Mouse (Mus musculus) left cerebral cortex, adult 11 months (tissue): ENCODE measurements around the gene Gpr152.

Source experiments
- DNase-seq: peaks from one replicate; pipeline ENCODE4 v3.0.0; 2022; ENCODE audit warnings: low spot score

Gpr152 gene

DNA sequence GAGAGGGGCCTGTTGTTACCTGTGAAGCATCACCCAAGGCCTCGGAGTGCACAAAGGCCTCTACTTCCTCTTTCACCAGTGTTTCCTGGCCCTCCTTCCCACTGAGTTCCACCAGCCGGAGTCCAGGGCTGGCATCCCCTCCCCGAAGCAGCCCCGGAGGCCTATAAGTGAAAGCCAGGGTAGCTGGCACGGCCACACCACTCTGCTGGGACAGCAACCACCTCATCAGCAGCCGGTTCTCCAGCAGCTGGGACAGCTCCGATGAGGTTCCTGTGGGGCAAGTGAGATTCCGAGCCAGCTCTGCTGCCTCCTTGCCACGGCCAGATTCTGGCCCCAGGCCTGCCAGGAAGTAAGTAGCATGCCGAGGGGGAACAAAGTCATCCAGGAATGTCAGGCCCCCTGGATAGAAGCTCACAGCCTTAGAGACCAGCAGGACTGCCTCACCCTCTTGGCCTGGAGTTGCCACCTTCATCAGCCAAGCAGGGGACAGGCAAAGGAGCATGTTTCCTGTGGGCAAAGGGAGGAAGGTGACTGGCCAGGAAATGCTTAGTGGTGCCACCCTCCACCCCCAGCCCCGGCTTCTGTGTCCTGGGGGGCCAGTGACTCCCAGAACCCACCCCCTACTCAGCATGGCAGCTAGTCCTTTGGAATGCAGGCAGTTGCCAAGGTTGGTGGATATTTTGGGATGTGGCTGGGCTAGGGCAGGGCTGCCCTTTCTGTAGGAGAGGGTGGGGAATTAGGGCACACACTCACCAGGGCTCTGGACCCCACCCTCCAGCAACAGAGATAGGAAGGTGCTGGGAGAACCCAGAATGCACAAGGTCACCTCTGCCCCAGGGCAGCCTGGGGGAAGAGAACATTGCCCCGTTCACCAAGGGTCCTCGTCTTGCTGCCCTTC is 32.1 kb downstream of the Gpr152 start:
- no peak for DNase-seq

DNA sequence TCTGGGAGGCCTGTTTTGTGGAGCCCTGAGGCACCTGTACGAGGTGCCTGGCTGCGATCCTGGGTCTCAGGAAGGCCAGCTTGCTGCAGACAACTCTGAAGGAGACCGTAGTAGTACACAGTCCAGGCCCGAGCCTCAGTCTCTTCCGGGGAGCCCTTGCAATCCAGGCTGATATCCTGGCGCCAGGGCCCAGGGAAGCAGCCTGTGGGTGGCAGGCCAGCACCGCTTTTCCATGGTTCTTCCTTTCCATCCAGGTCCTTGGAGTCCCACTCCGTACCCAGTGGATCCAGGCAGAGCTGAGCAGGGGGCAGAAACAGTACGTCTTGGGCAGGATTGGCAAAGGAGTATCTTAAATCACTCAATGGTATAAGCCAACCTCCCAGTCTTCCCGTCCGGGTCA is 33.3 kb downstream of the Gpr152 start:
- no peak for DNase-seq

- DNase-seq: no peak
Observed at GRCm38 (mm10) chr19:4175368-4175947, 35.9 kb downstream of the Gpr152 start, which contains the start of gene Carns1. TSS of gene Carns1 (minus strand) at chr19:4175479.

DNA sequence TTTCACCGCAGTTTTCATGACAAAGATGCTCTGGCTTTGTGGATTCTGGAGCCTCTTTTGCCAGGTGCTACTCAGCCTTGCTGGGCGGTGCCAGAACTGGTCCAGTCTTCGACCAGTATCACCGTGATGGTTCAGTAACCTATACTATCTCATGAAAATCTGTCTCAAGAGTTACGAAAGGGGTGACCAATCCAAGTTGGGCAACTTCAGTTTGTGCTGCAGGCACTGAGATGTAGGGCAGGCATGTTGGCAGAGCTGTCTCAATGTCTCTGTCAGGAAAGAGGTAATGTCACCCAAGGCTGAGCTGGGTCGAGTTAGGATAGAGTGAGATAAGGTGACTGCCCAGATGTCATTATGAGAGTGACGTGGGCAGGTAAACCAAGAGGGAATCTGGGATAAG is 40.8 kb downstream of the Gpr152 start:
- no peak for DNase-seq

DNA sequence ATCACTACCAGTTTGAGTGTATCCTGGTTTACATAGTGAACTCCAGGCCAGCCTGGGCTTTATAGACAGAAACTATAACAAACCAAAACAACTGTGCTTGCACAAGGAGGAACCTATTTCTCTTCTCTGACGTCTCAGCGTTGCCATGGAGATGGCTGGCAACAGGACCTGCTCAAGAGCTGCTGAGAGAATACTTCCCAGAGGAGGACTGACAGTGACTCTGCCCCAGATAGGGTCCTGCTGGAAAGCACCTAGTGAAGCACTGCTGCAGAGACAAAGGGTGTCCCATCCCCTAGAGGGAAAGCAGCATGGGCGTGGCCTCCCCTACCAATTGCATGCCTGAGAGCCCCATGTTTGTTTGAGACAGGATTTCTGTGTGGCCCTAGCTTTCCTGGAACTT is 42.3 kb downstream of the Gpr152 start:
- DNase-seq: no peak

DNA sequence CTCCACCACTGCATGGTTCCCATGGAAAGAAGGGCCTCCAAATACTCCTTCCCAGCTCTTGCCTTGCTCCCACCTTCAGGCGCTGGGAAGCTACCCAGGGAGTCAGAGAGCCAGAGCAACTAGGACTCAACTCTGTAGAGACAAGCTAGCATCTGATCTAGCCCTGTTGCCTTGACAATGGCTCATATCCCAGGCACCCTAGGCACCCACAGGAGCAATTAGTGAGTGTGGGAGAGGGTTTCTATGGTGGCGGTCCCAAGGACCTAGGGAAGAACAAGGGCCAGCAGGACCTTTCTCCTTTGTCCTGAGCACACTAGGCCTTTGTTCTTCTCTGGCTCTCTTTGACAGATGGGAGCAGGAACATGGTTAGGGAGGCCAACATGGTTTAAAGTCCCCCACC is 44.1 kb downstream of the Gpr152 start:
- no peak for DNase-seq

DNA sequence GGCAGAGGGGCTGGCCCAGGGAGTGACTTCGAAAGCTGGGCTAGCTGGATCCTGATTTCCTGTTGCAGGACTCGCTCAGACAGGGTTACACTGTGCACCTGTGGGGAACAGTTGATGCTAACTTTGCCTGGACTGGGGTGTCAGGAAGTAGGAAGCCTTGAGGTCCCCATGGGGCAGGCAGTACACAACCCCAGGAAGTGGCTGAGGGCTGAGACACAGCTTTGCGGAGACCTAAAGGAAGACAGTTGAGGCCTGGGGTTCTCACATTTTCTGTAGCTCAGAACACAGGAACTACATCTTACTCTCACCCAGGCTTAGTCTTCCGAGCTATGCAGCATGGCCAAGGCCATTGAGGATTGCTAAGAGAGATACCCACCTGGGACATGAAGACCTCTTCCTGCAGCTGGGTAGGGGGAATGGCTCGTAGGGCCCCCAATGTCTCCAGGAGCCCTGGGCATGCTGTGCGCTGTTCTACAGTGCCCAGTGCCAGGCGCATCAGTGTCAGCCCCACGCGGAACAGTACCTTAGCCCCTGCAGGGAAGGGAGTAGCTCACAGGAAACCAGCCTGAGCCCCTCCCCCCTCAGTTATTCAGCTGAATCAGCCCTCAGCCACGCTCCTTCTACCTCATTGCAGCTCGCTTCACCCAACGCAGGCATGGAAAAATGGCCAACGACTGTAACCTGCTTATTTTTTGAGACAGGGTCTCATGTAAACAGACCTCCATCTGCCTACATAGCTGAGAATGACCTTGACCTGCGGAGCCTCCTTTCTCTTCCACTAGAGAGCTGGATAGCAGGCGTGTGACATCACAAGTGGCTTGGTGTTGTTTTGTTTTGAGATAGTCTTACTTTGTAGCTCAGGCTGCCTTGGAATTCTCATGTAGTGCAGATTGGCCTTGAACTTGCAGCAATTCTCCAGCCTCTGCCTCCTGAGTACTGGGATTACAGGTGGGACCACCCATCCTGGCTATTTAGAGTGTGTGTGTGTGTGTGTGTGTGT is 45.7 kb downstream of the Gpr152 start:
- DNase-seq: no peak

DNA sequence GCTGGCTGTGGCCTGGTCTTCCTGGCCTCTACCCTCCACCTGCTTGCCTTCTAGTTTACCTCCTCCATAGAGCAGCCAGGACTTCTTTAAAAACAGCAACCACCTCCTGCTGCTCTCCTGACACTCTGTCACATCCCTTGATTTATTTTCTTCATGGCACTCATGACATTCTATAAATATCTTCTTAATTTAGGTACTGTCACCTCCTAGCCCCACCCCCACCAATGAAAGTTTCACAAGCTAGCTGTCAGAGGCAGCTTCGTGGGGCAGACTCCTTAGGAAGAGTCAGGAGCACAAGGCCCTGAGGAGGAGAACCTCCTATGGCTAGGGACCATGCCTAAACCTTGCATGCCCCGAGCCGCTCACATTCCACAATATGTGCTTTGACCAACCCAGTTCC is 47.7 kb downstream of the Gpr152 start:
- DNase-seq: no peak

DNA sequence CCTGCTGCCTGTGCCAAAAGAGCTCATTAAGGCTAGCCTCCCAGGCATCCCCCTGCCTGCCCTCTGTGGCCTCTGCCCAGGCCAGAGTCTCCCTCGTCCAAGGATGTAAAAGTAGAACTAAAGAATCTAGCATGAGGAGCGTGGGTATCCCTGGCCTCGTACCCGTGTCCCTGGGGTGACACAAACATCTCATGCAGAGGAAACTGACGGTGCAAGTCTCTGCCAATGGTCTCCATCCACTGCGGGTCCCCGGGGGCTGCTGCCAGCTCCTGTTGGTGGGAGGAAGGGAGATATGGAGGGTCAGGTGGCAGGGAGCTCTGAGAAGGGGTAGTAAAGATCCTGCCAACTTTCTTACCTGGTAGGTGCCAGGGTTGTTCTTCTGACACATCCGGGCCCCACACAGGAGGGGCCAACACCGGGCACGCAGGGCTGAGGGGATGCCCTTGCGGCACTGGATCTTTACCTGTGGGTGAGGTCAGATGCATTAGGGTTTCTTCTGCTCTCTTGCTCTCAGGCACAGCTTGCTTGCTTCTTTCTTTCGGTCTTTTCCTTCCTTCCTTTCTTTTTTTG is 49.5 kb downstream of the Gpr152 start:
- DNase-seq: no peak

GRCm38 (mm10) chr19:4190831-4191334 is 51.3 kb downstream of the Gpr152 start, which contains the start of gene Tbc1d10c:
TSS of gene Tbc1d10c (minus strand) at chr19:4191284.
- no peak for DNase-seq

- DNase-seq: peak; percentile 85
Observed at GRCm38 (mm10) chr19:4191528-4192250, 52.1 kb downstream of the Gpr152 start, which contains the start of gene Ppp1ca. TSS of gene Ppp1ca (plus strand) at chr19:4192065.

DNA sequence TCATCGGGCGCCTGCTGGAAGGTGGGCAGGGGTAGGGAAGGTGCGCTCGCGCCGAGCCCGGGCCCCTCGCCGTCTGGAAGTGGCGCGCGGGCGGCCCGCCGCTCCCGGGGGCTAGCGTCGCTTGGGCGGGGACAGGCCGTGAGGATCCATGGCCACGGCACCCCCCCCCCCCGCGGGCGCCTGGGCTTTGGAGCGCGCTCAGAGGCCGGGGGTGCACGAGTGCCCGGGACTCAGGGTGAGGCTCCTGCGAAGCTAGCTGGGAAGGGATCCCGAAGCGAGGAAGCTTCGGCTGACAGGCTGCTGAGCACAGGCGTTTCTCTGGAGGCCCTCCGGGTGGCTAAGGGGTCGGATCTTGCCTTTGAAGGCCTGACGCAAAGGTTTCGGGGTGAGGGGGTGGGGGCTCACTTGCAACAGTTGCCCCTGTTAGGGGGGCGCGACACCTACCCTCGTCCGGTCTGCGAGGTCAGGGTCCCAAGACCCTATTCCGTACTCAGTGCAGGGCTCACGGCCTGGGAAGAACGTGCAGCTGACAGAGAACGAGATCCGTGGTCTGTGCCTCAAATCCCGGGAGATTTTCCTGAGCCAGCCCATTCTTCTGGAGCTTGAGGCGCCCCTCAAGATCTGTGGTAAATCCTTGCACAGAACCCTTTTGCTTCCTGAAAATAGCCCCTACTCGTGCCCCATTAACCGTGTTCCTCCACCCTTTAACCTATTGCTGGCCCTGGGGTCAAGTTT is 52.8 kb downstream of the Gpr152 start:
- DNase-seq: no peak

GRCm38 (mm10) chr19:4193129-4193528 is 53.5 kb downstream of the Gpr152 start:
- DNase-seq: no peak

GRCm38 (mm10) chr19:4194021-4194724 is 54.6 kb downstream of the Gpr152 start:
- no peak for DNase-seq

- DNase-seq: no peak
Observed at GRCm38 (mm10) chr19:4194776-4195650, 55.4 kb downstream of the Gpr152 start.
